Mouse (Mus musculus): ENCODE measurements around the gene Bbs2.

GRCm38 (mm10) chr8:94029701-94030100 is 69.0 kb downstream of the Bbs2 start:
- TF ChIP-seq CTCF (IDR thresholded peaks at IDR 0.05; ENCODE audit: low read depth): no peak
- no peak for TF ChIP-seq EP300 (IDR thresholded peaks at IDR 0.05; ENCODE audit: low read depth)

All from liver, embryonic 14.5 days (tissue).